Mouse (Mus musculus) liver, embryonic 14.5 days (tissue): ENCODE data around the gene Clip2. TPM values are rescaled to one million over a fixed set of nuclear protein-coding genes. Genes with fewer than 3 reads are reported as not detected.
A peak's percentile ranks its signal among the peaks of the same experiment; 100 is the strongest.
"Not testable (repeated sequence)": the region's sequence is repeated elsewhere in the genome, so short reads cannot be mapped to it uniquely, and the experiment has no call there.

ENCODE experiments used
- ATAC-seq: fragments of 200-750 bp; cut with Nextera tagmentation; 2 replicates; pipeline ENCODE4 v1.8.0; 2017; ENCODE audit warnings: moderate number of reproducible peaks, mild to moderate bottlenecking, moderate library complexity; ENCODE audit not compliant: insufficient read depth
- DNase-seq, 3 experiments: peaks; one replicate each; pipeline ENCODE4 v3.0.0-alpha.2; 2012 to 2013; ENCODE audit warnings: low read depth in 3 of 3, low spot score in 3 of 3
- H3K27ac ChIP-seq: fragments of 300-500 bp; sonication (generic); 2 replicates; pipeline ENCODE4 v1.5.1; 2014; ENCODE audit warnings: moderate library complexity, mild to moderate bottlenecking, control low read depth, inconsistent platforms
- H3K27me3 ChIP-seq: fragments of 300-500 bp; sonication (generic); 2 replicates; pipeline ENCODE4 v1.6.1; 2014; ENCODE audit warnings: mild to moderate bottlenecking, low read length, moderate library complexity; ENCODE audit not compliant: control insufficient read depth, insufficient read depth
- H3K36me3 ChIP-seq: fragments of 300-500 bp; sonication (generic); replicated peaks from 2 replicates; pipeline ENCODE4 v1.6.1; 2014; ENCODE audit warnings: low read depth; ENCODE audit not compliant: control insufficient read depth, insufficient read depth
- H3K4me1 ChIP-seq, 2 experiments: fragments of 200-500 bp in 1 of 2; fragments of 300-500 bp in 1 of 2; sonication (generic) in 1 of 2; replicated peaks; 2 replicates each; pipeline ENCODE4 v1.6.1; 2012 to 2014; ENCODE audit warnings: antibody characterized with exemption in 1 of 2, inconsistent platforms in 1 of 2, low read length in 1 of 2; ENCODE audit not compliant: control insufficient read depth in 2 of 2, insufficient read depth in 2 of 2
- H3K4me2 ChIP-seq: fragments of 300-500 bp; sonication (generic); 2 replicates; pipeline ENCODE4 v1.6.1; 2014; ENCODE audit warnings: low read depth, mild to moderate bottlenecking, control low read depth, moderate library complexity
- H3K4me3 ChIP-seq, 2 experiments: fragments of 200-500 bp in 1 of 2; fragments of 300-500 bp in 1 of 2; sonication (generic) in 1 of 2; 2 replicates each; pipeline ENCODE4 v1.5.1; 2012 to 2014; ENCODE audit warnings: low read depth in 2 of 2, low read length in 2 of 2, mild to moderate bottlenecking in 2 of 2, control low read depth in 1 of 2, inconsistent platforms in 1 of 2, moderate library complexity in 1 of 2; ENCODE audit not compliant: insufficient read depth in 1 of 2
- H3K9ac ChIP-seq: fragments of 300-500 bp; sonication (generic); replicated peaks from 2 replicates; pipeline ENCODE4 v1.6.1; 2014; ENCODE audit warnings: mild to moderate bottlenecking, control low read depth, moderate library complexity
- H3K9me3 ChIP-seq: fragments of 300-500 bp; sonication (generic); 2 replicates; pipeline ENCODE4 v1.6.1; 2016; ENCODE audit warnings: low read length, mixed read lengths; ENCODE audit not compliant: control insufficient read depth
- CTCF ChIP-seq: IDR thresholded peaks from 2 replicates; pipeline ENCODE4 v1.5.1; 2016; ENCODE audit warnings: antibody characterized with exemption, low read depth, control low read depth
- EP300 ChIP-seq: IDR thresholded peaks from 2 replicates; pipeline ENCODE4 v1.6.1; 2016; ENCODE audit warnings: antibody characterized with exemption, low read depth
- WGBS: fragments of 180-500 bp; shearing (Covaris S2); extraction: QIAGEN DNeasy Blood & Tissue Kit; methylation state at CpG from one replicate; pipeline ENCODE4 v1.1.7; 2014; ENCODE audit not compliant: insufficient replicate concordance; 5-methylcytosine and 5-hydroxymethylcytosine counted together
- polyA plus RNA-seq, 2 experiments: library from polyadenylated mRNA; depleted of rRNA in 1 of 2; stranded (reverse) in 1 of 2; unstranded in 1 of 2; fragments of >200 nt; fragmentation: Nextera tagmentation in 1 of 2; extraction: Ambion mirVana in 1 of 2; gene quantifications; 2 replicates each; pipeline versions ENCODE4 v1.2.1 to v1.2.3; 2012 to 2014

Gene Clip2
- polyA plus RNA-seq, 2 experiments = 0.36 to 1.8 TPM

GRCm38 (mm10) chr5:134482331-134482730, 69.9 kb downstream of the Clip2 start:
- Histone ChIP-seq H3K27me3 (no peaks in the 10 kb centered on the region), H3K4me3 (no peak overlapping the region), H3K4me1 (no peaks in the 10 kb centered on the region), H3K9ac (no peak overlapping the region), H3K9me3 (no peaks in the 10 kb centered on the region), H3K36me3 (no peaks in the 10 kb centered on the region), H3K27ac (no peak overlapping the region), H3K4me2 (no peak overlapping the region)
- WGBS = 53% methylated on average over 11 of the region's 11 CpGs
- ATAC-seq = no peak
- TF ChIP-seq EP300 (no peak), CTCF (no peak)
- no peak for DNase-seq

- H3K4me2 ChIP-seq, H3K9ac ChIP-seq, DNase-seq, H3K27me3 ChIP-seq, H3K9me3 ChIP-seq, H3K4me1 ChIP-seq, ATAC-seq, H3K27ac ChIP-seq, H3K4me3 ChIP-seq, H3K36me3 ChIP-seq: not testable (repeated sequence)
Observed at GRCm38 (mm10) chr5:134478886-134479285, 73.3 kb downstream of the Clip2 start.

- H3K4me2 ChIP-seq, H3K4me3 ChIP-seq, H3K27me3 ChIP-seq, H3K36me3 ChIP-seq, H3K4me1 ChIP-seq, H3K9me3 ChIP-seq, H3K9ac ChIP-seq, DNase-seq, H3K27ac ChIP-seq, ATAC-seq: not testable (repeated sequence)
- WGBS = 72% methylated on average over 7 of the region's 7 CpGs
Observed at GRCm38 (mm10) chr5:134475686-134476085, 76.5 kb downstream of the Clip2 start.

- ATAC-seq = no peak
- no peak overlapping the region for H3K4me3 ChIP-seq
- H3K4me1 ChIP-seq = no peaks in the 10 kb centered on the region; a peak in 1 of 4 replicates
- TF ChIP-seq EP300 (no peak), CTCF (peak; percentile 56)
- no peaks in the 10 kb centered on the region for H3K9me3 ChIP-seq
- no peaks in the 10 kb centered on the region for H3K27me3 ChIP-seq
- no peak overlapping the region for H3K4me2 ChIP-seq
- H3K36me3 ChIP-seq = no peaks in the 10 kb centered on the region
- 76% methylated on average over 6 of the region's 6 CpGs for WGBS
- no peak overlapping the region for H3K9ac ChIP-seq
- H3K27ac ChIP-seq = no peak overlapping the region
- no peak for DNase-seq
Observed at GRCm38 (mm10) chr5:134475006-134475605, 77.1 kb downstream of the Clip2 start.

- ATAC-seq = peak; percentile 67; the same call in 1 of the 2 replicates
Observed at GRCm38 (mm10) chr5:134473902-134474301, 78.3 kb downstream of the Clip2 start.

More at GRCm38 (mm10) chr5:134473902-134474301, 78.3 kb downstream of the Clip2 start:
- Histone ChIP-seq H3K4me1 (peaks cover 7 to 10% of the 10 kb centered on the region in 2 experiments; a peak in 3 of 4 replicates), H3K27ac (no peak overlapping the region), H3K4me2 (no peak overlapping the region), H3K36me3 (no peaks in the 10 kb centered on the region), H3K4me3 (no peak overlapping the region), H3K9me3 (no peaks in the 10 kb centered on the region), H3K27me3 (no peaks in the 10 kb centered on the region), H3K9ac (no peak overlapping the region)
- WGBS = 47% methylated on average over 2 of the region's 2 CpGs
- TF ChIP-seq EP300 (no peak), CTCF (peak; percentile 83)
- DNase-seq = peak in 1 of 3 experiments; percentile 34
